Mouse (Mus musculus) embryo, embryonic 11 days (tissue): ENCODE data around the gene Igsf9.

ENCODE experiments used
- DNase-seq: peaks from one replicate; pipeline ENCODE4 v3.0.0-alpha.2; 2015

Gene Igsf9

DNA sequence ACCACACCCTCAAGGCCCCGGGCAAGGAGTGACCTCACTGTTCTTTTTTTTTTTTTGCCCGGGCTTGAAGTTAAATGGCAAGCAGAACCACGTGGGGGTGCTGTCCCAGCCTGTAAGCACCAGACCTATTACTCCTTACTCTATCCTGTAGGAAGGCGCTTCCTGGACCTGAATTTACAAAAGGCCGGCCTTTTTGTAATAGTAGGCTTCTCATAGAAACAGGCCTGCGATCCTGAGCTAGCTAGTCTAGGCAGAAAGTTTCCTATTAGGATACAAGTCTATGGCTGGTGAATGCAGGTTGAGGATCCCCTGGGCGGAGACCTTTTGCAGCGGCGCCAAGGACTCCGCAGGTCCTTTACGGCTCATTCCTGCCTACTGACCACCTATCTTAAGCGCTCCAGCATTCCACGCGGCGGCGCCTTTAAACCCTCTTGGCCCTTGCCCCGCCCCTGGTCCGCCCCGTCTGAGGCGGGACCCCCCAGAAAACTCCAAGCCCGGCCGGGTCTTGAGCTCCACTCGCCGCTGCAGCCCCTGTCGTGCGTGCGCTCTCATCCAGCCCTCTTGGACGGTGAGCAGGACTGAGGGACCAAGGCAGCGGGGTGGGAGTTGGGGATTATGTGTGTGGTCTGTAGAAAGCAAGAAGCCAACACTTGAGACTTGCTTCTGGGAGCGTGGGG lies 18.3 kb downstream of the Igsf9 start, which contains the start of gene Tagln2:
Gene Tagln2 (plus strand): TSS at position 283 of the 677 bp plus-strand sequence.
- peak; percentile 88 for DNase-seq

DNA sequence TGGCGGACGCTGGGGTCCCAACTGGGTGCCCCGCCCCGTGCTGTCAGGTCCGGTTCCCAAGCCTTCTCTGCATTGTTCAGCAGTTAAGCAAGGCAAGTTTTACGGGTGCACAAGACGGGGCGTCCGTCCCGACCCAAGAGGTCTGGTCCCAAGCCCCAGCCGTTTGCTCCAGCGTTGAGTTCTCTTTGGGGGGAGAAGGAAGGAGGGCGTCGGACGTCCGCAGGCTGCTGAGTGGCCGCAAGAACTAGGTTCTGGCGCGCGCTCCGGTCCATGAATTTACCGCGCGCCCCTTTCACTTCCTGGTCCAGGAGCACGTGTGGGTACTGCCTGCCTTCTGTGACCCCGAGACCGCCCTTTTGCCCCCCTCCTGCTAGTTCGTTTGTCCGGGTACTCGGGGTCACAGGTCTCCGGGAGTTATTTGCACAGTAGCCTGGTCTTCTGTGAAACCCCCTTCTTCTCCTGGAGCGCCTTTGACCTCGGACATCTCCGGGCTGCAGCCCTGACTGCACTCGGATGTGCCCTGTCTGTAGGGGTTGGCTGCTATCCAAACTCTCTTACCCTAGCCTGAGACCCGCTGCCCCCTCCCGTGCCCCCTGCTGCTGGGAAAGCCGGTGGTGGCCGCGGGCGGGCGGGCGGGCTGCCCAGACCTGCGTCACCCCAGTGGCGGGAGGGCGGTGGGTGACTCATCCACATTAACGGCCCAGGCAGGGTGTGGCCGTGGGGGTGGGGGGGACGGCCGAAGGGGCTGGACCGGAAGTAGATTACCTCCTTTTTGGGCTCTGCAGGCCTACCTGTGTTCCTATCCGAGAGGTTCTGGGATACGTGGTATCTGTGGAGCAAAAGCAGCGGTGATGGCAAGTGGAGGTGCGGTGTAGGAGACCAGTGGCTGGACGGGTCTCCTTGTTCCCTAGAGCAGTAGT lies 19.1 kb downstream of the Igsf9 start:
- DNase-seq = peak; percentile 52

DNA sequence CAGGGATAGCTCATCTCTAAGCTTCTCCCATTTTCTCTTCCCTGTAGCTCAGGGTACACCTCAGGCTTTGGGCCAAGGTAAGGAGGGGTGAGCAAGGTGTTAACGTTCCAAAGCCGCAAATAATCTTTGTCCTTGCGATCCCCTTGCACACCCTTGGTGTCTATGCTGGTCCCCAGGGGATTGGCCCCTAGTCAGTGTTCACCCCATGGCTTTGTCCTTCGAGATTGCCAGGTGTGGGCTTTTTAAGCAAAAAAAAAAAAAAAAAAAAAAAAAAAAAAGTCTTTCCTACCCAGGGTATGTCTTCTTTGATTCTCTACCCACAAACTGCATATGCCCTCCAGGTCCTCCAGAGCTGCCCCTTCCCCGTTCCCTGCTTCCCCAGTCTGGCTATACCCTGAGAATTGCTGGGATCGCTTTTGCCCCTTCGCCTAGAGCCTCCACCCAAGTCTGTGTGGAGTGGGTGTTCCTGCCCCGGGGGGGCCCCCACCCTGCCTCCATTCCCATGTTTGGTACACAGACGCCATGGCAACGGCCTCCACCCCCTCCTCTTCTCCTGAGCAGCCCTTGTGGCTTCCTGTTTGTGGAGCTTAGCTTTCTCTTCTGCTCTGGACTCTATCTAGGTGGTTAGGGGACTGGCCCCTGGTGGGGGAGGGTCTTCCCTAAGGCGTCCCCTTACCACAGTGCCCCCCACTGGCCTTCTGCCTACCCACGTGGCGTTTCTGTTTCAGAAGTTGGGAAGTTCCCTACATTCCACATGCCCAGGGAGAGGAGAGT lies 20.0 kb downstream of the Igsf9 start:
- peak; percentile 35 for DNase-seq

DNA sequence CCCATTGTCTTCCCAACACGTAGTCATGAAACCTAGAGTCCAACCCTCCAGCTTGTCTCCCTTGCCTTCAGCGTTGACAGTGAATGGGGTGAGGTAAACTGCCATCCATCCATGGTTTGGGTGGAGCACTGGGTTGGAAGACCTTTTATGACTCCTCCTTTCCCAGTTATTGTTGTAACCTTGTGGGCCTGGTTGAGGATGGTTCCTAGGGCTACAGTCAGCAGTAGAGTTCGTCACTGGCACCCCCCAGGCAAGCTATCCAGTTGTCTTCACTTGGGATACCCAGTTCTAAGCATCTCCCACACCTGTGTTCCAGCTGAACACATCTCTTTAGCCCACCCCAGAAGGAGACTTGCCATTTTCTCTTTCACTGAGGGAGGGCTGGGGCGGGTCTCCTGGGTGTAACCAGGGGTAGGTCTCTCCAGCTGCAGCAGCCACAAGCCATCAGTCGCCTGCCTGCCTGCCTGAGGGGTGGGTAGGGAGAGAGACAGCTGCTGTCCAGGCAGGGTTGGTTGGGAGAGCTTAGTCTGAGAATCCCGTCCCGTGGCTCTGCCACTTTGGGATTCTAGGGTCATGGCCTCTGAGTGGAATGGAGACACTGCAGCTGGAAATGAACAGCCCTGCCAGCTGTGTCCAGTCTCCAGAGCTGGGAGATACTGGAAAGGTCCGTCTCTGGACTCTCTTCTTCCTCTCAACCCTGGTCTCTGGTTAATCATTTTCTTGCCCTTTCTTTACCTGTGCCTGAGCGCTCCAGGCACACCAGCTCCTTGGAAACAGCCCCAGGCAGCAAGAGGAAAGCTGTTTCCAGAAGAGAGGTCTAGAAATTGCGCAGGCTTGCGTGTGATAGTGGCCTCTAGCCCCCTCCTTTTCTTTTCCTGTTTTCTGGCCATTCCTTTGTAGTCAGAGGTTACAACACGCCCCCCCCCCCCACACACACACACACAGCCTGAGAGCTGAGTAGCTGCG lies 20.8 kb downstream of the Igsf9 start:
- peak; percentile 35 for DNase-seq

DNA sequence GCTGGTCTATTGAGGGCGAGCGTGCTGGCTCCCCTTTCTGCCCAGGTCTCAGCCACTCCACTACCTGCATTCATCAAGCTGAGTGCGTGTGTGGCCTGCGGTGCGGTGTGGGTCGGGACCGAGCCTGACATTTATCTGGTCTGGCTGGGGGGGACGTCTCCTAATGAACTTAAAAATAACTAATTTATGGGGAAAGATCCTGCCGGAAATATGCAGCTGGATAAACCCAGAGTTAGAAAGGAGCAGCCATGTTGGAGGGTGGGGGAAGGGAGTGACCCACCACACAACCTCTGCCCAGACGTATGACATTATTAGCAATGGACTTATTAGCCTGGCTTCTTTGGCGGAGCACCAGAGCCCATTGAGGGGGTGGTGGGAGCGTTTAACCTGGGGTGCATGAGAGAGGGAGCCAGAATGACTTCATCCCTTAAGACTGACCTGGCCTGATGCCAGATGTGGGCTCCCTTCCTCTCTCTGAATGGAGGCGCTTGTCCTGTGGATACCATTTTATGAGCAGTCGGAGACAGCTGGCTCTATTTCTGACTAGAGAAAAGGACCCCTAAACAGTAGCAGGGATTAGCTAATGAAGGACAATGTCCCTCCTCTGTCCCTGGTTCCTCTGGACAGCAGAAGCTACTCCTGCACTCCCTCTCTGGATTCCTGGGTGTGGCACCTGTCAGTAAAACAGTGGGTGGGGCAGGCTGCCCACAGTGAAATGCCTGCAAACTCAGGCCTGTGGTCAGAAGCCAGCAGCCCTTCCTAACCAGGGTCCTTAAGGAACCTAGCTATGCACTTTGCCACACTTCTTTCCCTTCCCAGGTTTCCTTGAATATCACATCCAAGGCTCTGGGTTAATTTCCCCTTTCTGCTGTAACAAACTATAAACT lies 21.8 kb downstream of the Igsf9 start:
- DNase-seq = peak; percentile 28

DNA sequence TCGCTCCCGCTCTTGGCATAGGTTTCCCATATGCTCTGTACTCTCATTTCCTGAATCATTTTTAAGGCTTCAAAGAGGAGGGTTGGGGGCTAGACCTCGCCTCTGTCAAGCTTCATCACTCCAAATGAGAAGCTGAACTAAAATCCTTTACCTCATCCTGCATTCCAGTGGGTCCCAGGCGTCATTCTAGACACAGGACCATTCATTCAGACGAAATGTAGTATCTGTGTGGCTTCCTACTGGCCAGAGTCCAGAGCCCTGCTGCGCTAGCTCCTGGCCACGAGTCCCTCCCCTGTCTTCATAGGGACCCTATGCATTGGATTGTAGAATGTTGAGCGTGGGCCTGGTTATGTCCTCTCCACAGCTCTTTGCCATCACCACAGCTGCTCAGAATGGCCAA lies 23.2 kb downstream of the Igsf9 start:
- no peak for DNase-seq

DNA sequence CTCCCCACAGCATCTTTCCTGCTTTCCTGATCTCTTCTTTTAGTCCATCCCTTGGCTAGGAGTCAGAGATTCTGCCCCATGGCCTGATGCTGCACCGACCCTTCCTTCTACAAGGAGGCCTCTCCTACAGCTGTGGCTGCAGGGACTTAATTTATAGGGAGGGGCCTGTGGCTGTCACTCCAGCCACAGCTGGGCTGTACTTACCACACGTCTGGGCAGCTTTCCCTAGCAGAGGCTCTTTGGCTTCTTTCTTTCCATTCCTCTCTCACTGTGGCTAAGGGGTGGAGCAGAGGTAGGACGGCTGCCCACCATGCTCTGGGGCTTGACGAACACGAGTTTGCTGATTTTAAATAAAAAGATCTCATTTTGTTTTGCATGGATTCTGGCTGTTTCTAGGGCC lies 25.4 kb downstream of the Igsf9 start:
- DNase-seq = no peak

DNA sequence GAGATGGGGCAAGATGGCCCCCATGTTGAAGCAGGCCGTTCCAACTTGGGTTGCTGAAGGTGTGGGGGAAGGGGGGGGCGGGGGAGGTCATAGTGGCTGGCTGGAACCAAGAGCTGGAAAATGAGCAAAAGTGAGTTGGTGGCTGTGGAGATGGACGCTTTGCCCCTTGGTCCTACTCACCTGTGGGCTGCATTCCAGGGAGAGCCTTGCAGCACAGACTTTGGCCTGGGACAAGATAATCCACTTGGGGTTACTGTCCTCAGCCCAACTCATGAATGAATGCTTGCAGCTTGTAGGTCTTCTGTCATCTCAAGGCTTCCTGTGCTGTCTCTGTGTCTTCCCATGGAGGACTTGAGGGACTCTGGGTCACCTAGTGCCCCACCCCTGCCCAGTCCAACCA lies 26.1 kb downstream of the Igsf9 start:
- no peak for DNase-seq

DNA sequence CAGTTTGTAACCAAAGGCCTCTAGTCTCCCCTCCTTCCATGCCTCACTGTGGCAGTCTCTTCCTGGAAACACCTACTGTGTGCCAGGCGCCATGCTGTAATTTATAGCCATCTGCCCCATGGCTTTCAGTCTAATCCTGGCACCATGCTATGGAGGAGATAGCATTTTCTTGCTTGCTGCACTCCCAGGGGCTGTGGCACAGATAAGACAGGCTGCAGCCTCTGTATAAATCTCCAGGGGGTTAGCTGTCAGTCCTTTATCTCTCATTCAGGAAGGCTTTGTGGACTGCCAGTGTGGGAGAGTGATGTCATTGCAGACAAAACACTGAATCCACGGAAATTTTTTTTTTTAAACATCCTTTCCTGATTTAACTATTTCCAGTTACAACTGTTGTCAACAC lies 26.6 kb downstream of the Igsf9 start:
- DNase-seq = no peak

DNA sequence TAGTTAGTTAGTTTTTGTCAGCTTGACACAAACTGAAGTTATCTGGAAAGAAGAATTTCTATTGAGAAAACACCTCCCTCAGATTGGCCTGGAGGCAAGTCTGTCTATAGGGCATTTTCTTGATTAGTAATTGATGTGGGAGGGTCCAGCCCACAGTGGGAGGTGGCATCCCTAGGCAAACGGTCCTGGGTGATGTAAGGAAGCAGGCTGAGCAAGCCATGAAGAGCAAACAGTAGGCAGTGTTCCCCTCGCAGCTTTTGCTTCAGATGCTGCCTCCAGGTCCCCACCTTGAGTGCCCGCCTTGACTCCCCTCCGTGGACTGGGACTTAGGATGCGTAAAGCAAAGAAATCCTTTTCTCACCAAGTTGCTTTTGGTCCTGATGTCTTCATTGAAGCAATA lies 27.6 kb downstream of the Igsf9 start:
- no peak for DNase-seq

DNA sequence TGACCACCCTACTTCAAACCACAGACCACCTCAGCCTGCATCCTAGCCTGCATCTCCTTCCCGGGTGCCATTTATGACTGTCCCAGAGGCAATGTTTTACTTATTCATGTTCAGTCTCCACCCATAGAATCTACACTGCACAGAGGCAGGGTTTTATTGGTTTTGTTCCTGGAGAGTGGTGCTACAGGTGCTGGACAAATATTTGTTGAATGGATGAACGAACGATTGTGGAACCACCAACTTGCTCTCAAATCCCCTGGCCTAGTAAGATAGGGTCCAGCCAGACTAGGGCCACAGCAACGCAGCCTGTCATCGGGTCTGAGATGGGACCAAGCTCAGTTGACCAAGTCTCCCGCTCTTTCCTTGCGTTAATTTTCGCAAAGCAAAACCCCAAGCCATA lies 28.4 kb downstream of the Igsf9 start:
- DNase-seq = no peak

DNA sequence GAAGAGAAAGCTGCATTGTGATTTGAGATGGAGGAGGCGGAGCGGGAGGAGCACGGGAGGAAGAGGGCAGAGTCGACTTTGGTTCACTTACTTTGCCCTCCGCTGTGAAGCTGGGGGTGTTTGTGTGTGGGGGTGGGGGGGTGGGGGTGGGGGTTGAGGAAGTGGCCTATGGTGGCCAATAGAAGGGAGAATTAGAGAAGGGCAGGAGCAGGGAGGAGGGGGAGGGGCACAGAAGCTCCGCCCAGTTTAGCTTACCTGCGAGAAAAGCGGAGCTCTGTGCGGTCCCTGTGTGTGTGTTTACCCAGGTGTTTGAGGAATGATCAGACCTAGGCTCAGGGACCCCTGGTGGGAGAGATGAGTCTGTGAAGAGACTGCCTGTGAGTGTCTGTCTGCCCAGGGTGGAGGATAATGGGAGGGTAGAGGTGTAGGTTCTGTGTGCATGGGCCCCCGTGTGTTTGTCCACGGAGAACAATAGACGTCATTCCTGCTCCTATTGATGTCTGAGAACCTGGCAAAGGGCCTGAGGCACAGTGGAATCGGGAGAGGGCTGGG lies 28.9 kb downstream of the Igsf9 start:
- DNase-seq = no peak

DNA sequence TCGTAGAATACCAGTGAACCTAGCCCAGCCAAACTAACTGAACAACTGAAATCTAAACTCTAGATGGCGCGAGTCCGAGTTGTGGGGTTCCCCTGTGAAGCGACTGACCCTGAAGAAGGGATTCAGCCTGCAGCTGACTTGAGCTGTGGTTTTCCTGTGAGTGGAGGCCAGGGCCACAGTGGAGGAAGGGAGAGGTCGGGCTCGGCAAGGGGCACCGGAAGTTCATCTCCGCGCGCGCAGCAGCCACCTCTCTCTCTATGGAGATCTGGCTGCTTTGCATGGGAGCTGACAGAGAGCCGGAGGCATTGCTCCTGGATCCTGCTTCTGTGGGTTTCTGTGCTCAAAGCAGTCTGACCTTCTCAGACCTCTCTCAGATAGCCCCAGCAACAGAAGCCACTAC lies 31.4 kb downstream of the Igsf9 start:
- peak; percentile 62 for DNase-seq

DNA sequence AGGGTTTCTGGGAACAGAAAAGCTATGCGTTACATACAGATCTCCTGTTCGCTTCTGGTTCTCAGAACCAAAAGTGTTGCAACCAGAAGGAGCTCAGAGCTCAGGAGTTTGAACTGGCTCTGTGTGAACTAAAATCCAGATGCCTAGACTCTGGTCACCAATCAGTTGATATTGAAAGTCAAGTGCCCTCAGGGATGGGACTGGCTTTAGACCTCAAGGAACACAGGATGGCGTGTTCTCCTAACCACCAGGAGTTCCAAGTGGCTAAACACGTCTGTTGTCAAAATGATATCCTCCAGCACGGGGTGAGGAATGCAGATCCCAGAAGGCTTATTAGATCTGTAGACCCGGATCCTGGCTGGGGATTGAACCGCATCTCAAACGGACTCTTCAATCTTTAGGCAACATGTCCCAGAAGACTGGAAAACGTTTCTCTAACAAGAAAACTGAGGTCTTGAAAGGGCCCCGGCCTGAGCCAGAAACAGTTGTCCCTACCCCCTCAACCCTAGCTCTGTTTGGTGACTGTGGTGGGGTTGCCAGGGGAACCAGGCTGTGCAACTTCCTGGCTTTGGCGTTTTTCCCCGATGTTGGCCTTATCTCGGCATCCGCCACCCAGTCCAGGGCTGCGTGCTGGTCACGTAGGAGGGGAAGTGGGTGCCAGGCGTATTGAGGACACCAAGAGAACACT lies 32.1 kb downstream of the Igsf9 start:
- no peak for DNase-seq

DNA sequence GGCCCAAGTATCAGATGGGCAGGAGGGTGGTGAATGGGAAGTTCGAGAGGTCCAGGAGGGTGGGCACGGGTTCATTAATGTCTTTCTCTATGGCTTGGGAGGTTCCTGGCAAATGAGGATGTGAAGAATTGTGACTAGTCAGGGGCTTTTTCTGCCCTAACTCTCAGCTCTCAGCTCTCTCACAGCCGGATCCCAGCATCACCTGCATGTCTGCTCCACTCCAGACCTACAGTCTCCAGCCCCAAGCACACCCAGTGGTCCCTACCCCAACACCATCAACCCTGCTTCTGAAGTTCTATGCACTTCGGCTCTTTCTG lies 32.6 kb downstream of the Igsf9 start:
- DNase-seq = no peak

DNA sequence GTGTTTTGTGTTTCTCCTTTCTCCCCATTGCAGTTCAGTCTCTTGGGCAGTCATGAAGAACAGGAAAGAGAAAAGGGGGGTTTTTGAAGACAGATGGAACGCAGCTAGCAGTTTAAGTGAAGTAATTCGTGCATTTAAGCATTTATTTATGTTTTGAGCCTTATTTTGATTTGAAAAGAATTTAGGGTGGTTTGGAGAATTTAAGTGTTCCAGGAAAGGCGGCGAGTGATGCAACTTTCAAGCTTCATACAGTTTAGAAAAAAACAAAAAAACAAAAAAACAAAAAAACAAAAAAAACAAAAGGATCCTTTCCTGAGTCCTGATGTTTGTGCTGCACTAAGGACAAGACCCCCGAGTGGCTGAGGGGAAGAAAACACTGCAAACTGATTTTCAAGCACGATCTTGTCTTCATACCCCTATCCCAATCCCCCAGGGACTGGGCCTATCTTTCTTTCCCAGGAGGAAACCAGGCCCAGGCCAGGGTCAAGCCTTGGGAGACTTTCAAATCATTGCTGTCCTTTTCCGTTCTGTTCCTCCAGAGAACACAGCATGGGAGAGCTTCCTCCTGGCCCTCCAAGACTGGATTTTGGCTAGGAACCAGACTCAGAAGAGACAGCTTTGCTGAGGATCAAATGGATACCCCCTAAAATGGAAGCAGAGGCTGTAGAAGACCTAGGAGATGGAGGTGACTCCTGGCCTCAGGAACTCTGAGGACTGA lies 33.1 kb downstream of the Igsf9 start:
- no peak for DNase-seq

DNA sequence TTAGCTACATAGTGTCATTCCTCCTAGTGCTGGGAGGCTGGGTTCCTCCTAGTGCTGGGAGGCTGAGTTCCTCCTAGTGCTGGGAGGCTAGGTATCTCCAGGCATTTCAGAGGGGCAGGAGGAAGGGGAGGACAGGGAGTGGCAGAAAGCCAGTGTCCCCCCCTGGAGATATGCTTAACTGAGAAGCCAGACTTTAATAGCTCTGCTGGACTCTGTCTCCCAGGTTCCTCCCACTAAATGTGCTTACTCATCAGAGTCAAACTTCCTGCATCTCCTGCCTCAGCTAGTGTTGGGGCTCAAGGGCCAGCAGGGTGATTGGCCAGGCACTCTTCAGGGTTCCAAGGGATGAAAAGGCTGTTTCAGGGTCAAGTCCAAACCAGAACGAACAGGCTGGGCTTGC lies 33.8 kb downstream of the Igsf9 start:
- no peak for DNase-seq

DNA sequence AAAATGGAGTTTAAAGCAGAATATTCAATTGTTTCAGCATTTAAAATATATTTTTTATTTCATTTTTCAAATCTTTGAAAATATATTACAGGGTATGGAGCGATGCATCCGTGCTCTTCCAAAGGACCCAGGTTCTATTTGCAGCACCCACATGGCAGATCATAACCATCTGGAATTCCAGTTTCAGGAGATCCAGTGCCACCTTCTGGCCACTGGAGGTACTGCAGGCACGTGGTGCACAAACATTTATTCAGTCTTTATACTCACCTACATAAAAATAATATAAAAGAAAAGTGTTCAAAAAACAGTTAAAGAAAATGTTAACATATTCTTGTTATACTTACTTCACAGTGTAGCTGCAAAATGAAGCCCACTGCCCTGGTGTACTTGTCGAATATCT lies 36.4 kb downstream of the Igsf9 start:
- DNase-seq = no peak

DNA sequence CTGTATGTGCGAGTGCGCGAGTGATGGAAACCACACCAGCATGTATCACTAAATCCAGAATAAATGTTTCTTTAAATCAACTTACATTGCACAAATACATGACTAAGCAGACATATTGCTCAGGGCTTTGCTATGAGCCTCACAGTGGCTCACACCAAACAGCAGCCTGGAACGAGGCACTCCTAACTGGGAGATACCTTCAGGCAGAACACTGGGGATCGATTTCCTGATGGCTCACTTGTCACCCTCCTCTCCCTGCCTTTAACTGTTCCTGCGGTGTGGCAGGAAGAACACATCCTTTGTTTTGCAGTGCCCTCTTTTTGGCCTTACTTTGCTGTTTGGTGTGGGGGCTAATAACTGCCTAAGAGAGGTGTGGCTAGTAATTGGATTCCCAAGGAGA lies 38.1 kb downstream of the Igsf9 start:
- DNase-seq = no peak
